Mouse (Mus musculus): ENCODE results near the gene Bcas1.

Bcas1 gene

GRCm38 (mm10) chr2:170308966-170309365, 118.7 kb downstream of the Bcas1 start:
- no peak for DNase-seq (ENCODE audit: low spot score)

DNA sequence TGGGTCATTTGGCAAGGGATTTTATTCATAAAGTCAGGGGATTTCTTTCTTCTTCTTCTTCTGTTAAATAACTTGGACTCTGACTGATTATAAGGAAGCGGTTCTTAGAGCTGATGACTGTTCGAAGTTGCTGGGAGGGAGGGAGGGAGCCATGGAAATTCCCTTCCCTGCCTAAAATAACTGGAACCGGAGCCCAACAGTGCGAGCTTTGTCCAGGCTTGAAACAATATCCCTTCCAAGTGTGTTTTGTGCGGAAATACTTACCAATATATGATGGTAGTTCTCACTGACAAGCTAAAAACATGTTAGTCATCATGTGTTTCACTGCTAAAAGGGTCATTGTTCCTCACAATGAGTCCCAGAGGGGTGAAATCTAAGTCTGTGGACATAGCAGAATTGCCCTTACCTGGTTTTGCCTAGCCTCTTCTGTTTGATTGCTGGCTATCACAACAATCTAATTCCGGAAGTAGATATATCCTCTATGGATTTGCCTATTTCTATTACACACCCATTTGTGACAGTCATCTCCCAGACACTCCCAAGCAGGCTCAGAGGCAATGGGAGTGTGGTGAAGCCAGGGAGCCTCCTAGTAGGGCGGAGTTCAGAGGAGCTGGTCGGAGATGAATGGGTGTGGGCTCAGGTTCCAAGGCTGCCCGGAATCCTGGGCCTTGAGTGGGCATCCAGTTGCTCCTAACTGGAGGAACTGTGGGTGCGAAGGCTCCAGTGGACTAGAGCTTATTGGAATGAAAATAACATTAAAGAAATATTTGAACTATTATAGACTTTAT, 119.4 kb downstream of the Bcas1 start:
- DNase-seq (ENCODE audit: low spot score), result no peak

- no peak for DNase-seq (ENCODE audit: low spot score)
Observed at GRCm38 (mm10) chr2:170307589-170308021, 120.0 kb downstream of the Bcas1 start.

GRCm38 (mm10) chr2:170306637-170307320, 120.9 kb downstream of the Bcas1 start:
- DNase-seq (ENCODE audit: low spot score), result no peak

DNA sequence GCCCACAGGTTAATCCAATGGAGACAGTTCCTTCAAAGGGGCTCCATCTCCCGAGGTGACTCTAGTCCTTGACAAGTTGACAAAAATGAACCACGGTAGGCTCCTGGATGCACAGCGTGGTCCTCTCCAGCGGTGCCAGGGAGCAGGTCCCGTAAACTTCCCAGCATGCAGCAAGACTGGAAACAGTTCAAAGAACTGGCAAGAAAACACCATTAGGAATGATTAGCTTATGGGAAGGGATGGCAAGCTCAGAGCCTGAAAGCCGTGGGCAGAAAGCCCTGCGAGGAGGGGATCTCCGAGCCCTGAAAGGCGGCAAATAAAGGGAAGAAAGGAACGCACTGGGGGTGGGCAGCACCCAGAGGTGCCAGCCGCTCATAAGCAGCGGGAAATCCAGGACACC, 122.9 kb downstream of the Bcas1 start:
- no peak for DNase-seq (ENCODE audit: low spot score)

GRCm38 (mm10) chr2:170303595-170303994, 124.0 kb downstream of the Bcas1 start:
- no peak for DNase-seq (ENCODE audit: low spot score)

DNA sequence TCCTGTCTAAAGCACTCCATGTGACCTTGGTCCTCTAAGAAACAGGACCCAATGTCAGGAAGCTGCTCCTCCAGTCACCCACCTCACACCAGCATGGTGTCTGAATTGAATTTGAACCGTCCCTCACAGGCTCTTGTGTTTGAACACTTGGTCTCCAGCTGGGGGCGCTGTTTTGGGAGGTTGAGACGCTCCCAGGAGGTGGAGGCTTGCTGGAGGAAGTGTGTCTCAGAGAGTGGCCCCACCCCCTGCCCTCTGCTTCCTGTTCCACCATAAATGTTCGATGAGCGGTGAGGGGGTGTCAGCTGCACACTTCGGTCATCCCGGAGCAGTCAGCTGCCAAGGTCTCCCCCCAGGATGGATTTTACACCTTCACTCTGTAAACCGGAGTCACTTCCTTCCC, 124.8 kb downstream of the Bcas1 start:
- no peak for DNase-seq (ENCODE audit: low spot score)

Measured in c-Kit-positive CD71-positive TER-119-positive erythroid progenitor cells, embryonic 14.5 days (primary cell).